Mouse (Mus musculus): Measurements from ENCODE around the gene Cdh23. TPM values are rescaled to one million over a fixed set of nuclear protein-coding genes. Genes with fewer than 3 reads are reported as not detected.

Gene Cdh23
- polyA plus RNA-seq, 1 experiment from 2014 or later = 0.73 TPM

DNA sequence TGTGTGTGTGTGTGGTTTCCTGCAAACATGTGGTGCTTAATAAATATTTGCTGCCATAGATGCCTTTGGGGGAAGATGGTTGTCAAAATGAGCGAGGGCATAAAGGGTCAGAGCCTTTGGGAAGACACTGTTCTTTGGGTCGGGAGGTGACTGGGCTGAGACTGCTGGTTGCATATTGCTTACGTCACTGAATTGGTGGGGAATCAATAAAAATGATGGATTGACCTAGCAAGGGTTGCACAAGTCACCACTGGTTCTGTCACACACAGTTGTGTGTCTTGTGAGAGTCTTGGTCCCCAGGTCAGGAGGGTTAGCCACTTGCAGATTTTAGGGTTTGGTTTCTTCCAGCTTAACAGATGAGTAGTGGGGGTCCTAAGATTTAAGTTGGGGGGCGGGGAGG, 19.0 kb downstream of the Cdh23 start:
- Histone ChIP-seq H3K4me2 (replicated peaks) (no peak overlapping the region), H3K27me3 (no peaks in the 10 kb centered on the region), H3K9ac (no peak overlapping the region), H3K4me3 (replicated peaks) (no peak overlapping the region), H3K4me1 (no peaks in the 10 kb centered on the region), H3K9me3 (replicated peaks) (no peaks in the 10 kb centered on the region), H3K36me3 (no peaks in the 10 kb centered on the region), H3K27ac (replicated peaks) (no peak overlapping the region)
- no peak for ATAC-seq (ENCODE audit: insufficient number of reproducible peaks, low FRiP score, low TSS enrichment, low read depth)
- 78% methylated on average over 4 of the region's 4 CpGs for WGBS

DNA sequence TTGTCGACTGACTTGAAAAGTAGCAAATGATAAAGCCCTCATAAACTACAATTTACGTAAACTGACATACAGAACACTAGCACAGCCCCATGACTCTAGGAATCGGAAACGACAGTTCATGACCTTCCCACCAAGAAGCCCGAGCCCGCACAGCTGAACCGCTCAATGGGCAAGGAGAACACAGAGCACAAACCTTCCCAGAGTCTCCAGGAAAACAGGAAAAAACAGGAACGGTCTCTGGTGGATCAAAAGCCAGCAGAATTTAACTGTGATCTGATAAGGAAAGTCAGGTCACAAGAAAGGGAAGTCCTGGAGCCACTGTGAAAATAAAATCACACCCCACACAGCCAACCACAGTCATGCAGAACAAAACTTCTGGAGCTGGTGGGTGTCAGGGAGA, 26.1 kb downstream of the Cdh23 start:
- 70% methylated on average over 8 of the region's 8 CpGs for WGBS
- Histone ChIP-seq H3K27ac (replicated peaks) (no peak overlapping the region), H3K4me3 (replicated peaks) (no peak overlapping the region), H3K27me3 (no peaks in the 10 kb centered on the region), H3K9me3 (replicated peaks) (no peaks in the 10 kb centered on the region), H3K9ac (no peak overlapping the region), H3K4me1 (no peaks in the 10 kb centered on the region), H3K4me2 (replicated peaks) (no peak overlapping the region), H3K36me3 (no peaks in the 10 kb centered on the region)
- no peak for ATAC-seq (ENCODE audit: insufficient number of reproducible peaks, low FRiP score, low TSS enrichment, low read depth)

DNA sequence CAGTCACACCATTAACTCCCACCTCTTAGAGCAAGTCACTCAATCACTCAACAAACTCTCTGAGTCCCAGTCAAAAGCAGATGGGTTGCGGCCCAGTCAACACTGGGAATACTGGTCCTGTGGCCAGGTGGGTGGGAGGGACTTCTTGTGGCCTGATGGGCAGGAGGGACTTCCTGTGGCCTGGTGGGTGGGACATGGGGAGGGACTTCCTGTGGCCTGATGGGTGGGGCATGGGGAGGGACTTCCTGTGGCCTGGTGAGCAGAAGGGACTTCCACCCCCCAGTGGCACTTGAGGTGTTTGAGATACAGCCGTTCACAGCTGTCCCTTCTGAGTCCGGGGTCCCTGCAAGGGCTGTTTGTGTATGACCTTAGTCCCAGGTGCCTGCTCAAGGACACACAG, 27.7 kb downstream of the Cdh23 start:
- Histone ChIP-seq H3K27me3 (no peaks in the 10 kb centered on the region), H3K4me1 (no peaks in the 10 kb centered on the region), H3K9me3 (replicated peaks) (no peaks in the 10 kb centered on the region), H3K4me2 (replicated peaks) (no peak overlapping the region), H3K36me3 (no peaks in the 10 kb centered on the region), H3K9ac (no peak overlapping the region), H3K4me3 (replicated peaks) (no peak overlapping the region), H3K27ac (replicated peaks) (no peak overlapping the region)
- WGBS = 88% methylated on average over 3 of the region's 3 CpGs
- ATAC-seq (ENCODE audit: insufficient number of reproducible peaks, low FRiP score, low TSS enrichment, low read depth) = no peak

DNA sequence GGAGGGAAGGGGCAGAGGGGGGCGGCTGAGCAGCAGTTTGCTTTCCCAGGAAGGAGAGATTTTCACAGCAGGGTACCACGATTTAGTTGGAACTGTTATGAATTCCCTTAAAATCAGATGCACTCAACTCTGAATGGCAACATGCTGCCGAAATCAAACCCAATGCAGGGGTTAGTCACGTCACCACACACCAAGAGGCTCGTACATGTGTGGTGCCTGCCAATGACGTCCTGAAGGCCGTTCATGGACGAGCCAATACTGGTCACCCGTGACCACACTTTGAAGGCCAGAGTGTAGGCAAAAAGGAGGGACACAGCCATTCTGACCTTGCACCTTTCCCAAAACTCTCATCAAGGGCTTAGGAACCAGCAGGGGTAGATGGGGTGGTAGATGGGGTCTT, 35.3 kb downstream of the Cdh23 start:
- Histone ChIP-seq H3K4me2 (replicated peaks) (no peak overlapping the region), H3K27ac (replicated peaks) (no peak overlapping the region), H3K4me1 (no peaks in the 10 kb centered on the region), H3K9ac (no peak overlapping the region), H3K9me3 (replicated peaks) (no peaks in the 10 kb centered on the region), H3K27me3 (no peaks in the 10 kb centered on the region), H3K36me3 (no peaks in the 10 kb centered on the region), H3K4me3 (replicated peaks) (no peak overlapping the region)
- WGBS = 74% methylated on average over 9 of the region's 9 CpGs
- no peak for ATAC-seq (ENCODE audit: insufficient number of reproducible peaks, low FRiP score, low TSS enrichment, low read depth)

DNA sequence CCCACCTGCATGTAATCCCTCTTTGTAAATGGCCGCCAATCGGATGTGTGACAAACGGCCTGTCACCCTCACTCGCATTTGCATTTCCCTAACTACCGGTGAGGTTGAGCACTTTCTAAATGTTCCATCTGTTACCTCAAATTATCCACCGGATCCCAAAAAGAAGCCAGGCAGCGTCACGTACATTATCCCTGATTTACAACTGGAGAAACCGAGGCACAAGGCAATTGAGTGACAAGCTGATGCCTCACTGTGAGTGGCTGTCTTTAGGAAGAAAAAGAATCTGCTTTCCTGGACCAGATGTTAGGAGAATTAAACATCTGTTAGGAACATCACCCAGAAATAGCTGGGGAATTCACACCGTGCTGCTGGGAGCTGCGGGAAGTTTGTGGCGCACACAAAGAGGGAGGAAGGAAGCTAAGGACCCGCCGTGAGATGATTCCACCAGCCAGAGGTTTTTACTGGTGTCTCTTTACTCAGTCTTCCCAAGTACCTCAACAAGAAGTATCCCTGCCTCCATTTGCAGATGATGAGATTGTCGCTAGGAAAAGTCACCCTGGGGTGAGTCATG, 36.8 kb downstream of the Cdh23 start:
- no peak for ATAC-seq (ENCODE audit: insufficient number of reproducible peaks, low FRiP score, low TSS enrichment, low read depth)
- no peak overlapping the region for H3K4me2 ChIP-seq (replicated peaks)
- H3K27ac ChIP-seq (replicated peaks) = no peak overlapping the region
- 71% methylated on average over 15 of the region's 15 CpGs for WGBS
- no peak overlapping the region for H3K9ac ChIP-seq
- H3K9me3 ChIP-seq (replicated peaks) = no peaks in the 10 kb centered on the region
- H3K36me3 ChIP-seq = no peaks in the 10 kb centered on the region
- no peak overlapping the region for H3K4me3 ChIP-seq (replicated peaks)
- no peaks in the 10 kb centered on the region for H3K27me3 ChIP-seq
- peaks cover 4% of the 10 kb centered on the region for H3K4me1 ChIP-seq

DNA sequence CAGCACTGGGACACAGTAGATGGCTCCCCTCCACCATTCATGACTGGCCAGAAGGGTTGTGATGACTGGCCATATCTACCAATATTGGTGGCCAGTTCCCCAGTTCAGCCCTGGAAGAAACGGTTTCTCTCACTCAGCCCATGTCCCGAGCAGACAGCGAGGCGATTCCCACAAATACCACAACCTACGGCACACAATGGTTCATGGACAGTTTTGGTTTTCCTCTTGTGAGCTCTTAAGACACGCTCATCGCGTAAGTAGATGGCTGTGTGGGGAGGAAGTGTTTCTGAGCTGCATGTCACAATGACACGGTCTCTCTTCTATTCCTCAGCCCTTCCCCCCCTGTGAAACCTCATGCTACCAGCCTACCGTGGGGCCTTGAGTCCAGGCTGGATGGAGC, 38.1 kb downstream of the Cdh23 start:
- no peaks in the 10 kb centered on the region for H3K36me3 ChIP-seq
- no peaks in the 10 kb centered on the region for H3K27me3 ChIP-seq
- no peak overlapping the region for H3K4me3 ChIP-seq (replicated peaks)
- WGBS = 88% methylated on average over 10 of the region's 10 CpGs
- H3K4me1 ChIP-seq = peaks cover 4% of the 10 kb centered on the region
- no peaks in the 10 kb centered on the region for H3K9me3 ChIP-seq (replicated peaks)
- ATAC-seq (ENCODE audit: insufficient number of reproducible peaks, low FRiP score, low TSS enrichment, low read depth) = no peak
- no peak overlapping the region for H3K4me2 ChIP-seq (replicated peaks)
- no peak overlapping the region for H3K27ac ChIP-seq (replicated peaks)
- H3K9ac ChIP-seq = no peak overlapping the region

DNA sequence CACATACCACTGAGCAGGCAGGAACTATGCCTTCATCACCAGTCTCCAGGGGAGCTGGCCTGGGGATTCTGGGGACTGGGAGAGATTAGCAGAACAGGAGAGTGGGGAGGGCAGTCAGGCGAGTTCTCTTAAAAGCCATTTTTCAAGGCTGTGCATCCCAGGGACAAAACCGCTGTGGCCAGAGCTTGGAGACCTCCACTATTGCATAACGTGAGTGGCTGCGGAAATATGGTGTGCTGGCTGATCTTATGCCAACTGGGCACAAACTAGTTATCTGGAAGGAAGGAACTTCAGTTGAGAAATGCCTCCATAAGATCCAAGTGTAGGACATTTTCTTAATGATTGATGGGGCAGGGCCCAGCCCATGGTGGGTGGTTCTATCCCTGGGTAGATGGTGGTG, 42.6 kb downstream of the Cdh23 start:
- H3K4me2 ChIP-seq (replicated peaks) = no peak overlapping the region
- no peak overlapping the region for H3K27ac ChIP-seq (replicated peaks)
- no peak for ATAC-seq (ENCODE audit: insufficient number of reproducible peaks, low FRiP score, low TSS enrichment, low read depth)
- H3K27me3 ChIP-seq = no peaks in the 10 kb centered on the region
- no peaks in the 10 kb centered on the region for H3K9me3 ChIP-seq (replicated peaks)
- WGBS = 84% methylated on average over 4 of the region's 4 CpGs
- no peak overlapping the region for H3K4me3 ChIP-seq (replicated peaks)
- H3K4me1 ChIP-seq = peaks cover 4% of the 10 kb centered on the region
- H3K9ac ChIP-seq = no peak overlapping the region
- H3K36me3 ChIP-seq = no peaks in the 10 kb centered on the region

DNA sequence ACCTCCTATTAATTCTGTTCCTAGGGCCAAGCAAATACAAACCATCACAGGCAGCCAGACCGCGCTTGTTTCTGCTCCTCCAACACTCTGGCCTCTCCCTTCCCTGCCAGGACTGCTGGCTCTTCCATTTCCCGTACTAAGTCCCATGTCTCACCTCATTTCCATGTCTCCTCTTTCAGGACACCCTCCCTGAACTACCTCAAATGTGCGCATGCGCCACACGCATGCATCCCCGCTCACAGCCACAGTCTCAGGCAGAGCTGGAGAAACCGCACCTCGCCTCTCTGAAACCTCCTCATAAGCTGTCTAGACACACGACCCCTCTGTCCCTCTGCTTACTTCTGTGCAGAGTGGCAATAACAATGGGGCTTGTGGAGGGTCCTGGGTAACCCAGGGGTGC, 43.2 kb downstream of the Cdh23 start:
- no peaks in the 10 kb centered on the region for H3K9me3 ChIP-seq (replicated peaks)
- WGBS = 86% methylated on average over 10 of the region's 10 CpGs
- no peak overlapping the region for H3K9ac ChIP-seq
- H3K27me3 ChIP-seq = no peaks in the 10 kb centered on the region
- H3K4me3 ChIP-seq (replicated peaks) = no peak overlapping the region
- no peaks in the 10 kb centered on the region for H3K36me3 ChIP-seq
- no peak overlapping the region for H3K4me2 ChIP-seq (replicated peaks)
- ATAC-seq (ENCODE audit: insufficient number of reproducible peaks, low FRiP score, low TSS enrichment, low read depth) = no peak
- peaks cover 4% of the 10 kb centered on the region for H3K4me1 ChIP-seq
- no peak overlapping the region for H3K27ac ChIP-seq (replicated peaks)

DNA sequence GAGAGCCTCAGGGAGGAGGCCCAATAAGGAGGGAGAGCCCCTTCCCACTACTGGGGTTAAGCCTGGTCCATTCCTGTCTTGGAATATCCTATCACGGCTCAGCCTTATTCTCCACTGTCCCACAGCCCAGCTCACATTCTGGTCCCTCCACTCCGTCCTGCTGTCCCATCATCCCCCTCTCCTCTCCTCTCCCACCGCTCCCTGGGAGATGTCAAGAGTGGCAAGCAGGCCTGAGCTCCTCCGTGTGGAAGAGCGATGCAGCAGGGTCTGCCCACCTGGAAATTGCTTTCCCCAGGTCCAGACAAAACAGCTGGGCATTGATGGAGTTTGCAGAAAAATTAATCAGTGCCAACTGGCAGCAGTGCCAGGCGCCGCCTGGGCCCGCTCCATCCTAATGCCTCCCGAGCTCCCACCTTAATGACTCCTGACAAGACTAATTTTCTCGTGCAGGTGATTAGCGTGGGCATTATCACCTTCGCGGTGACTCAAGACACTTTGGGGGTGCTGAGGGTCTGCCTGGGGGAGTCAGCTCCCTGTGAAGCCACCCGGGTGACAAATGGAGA, 52.1 kb downstream of the Cdh23 start:
- Histone ChIP-seq H3K9ac (no peak overlapping the region), H3K27me3 (no peaks in the 10 kb centered on the region), H3K27ac (replicated peaks) (no peak overlapping the region), H3K4me1 (no peaks in the 10 kb centered on the region), H3K9me3 (replicated peaks) (no peaks in the 10 kb centered on the region), H3K36me3 (no peaks in the 10 kb centered on the region), H3K4me3 (replicated peaks) (no peak overlapping the region), H3K4me2 (replicated peaks) (no peak overlapping the region)
- 66% methylated on average over 14 of the region's 14 CpGs for WGBS
- ATAC-seq (ENCODE audit: insufficient number of reproducible peaks, low FRiP score, low TSS enrichment, low read depth) = no peak

DNA sequence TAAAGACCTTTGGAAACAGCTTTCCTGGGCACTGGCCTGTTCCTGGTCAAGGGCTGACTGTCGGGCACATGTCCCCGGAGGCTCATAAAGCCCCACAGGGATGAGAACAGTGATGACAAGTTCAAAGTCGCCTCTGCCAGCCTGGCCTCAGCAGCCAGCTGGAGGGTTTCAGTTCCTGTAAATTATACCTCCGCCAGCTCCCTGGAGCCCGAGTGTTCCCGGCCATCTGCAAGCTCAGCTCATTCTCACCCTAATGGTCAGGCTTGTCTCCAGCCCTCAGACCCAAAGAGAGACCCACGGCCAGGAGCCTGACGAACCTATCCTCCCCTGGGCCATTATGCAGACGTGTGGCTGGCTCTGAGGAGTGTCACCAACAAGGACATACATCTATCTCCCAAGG, 57.0 kb downstream of the Cdh23 start:
- H3K4me1 ChIP-seq = no peaks in the 10 kb centered on the region
- WGBS = 64% methylated on average over 9 of the region's 9 CpGs
- H3K4me2 ChIP-seq (replicated peaks) = no peak overlapping the region

DNA sequence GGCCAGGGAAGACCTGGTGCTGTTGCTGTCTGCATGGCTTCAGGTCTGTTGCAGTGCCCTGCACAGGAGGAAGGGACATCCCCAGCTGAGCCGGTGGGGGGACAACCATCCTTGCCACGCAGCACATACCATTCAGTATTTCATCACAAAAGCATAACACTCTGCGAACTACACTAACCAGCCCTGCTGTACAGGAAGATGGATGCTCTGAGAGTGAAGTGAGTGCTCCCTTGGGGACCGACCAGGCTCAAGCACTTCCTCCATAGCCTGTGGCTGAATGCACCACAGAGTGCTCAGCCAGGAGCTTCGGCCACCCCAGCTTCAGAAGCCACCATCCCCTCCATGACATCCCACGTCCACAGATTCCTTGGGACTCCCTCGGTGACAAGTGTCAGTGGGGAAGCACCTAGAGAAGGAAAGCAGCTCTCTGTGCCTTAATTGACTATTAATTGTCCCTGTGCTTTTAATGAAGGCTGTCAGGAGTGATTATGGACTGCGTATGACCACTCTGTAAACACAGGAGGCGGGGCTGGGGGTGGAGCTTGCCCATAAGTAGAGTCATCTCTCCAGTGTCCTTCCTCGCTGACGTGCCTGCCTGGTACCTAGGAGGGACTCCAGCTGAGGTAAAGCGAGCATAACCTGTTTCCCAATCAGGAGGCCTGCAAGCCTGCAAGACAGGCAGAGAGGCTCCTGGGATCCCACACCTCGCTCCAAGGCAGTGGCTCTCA, 60.6 kb downstream of the Cdh23 start:
- H3K36me3 ChIP-seq = no peaks in the 10 kb centered on the region
- H3K9me3 ChIP-seq (replicated peaks) = no peaks in the 10 kb centered on the region
- no peak overlapping the region for H3K9ac ChIP-seq
- no peaks in the 10 kb centered on the region for H3K27me3 ChIP-seq
- no peaks in the 10 kb centered on the region for H3K4me1 ChIP-seq
- 23% methylated on average over 13 of the region's 13 CpGs for WGBS
- ATAC-seq (ENCODE audit: insufficient number of reproducible peaks, low FRiP score, low TSS enrichment, low read depth) = no peak
- no peak overlapping the region for H3K27ac ChIP-seq (replicated peaks)
- no peak overlapping the region for H3K4me2 ChIP-seq (replicated peaks)
- H3K4me3 ChIP-seq (replicated peaks) = no peak overlapping the region

More for the DNA sequence above, 57.0 kb downstream of the Cdh23 start:
- H3K27ac ChIP-seq (replicated peaks) = no peak overlapping the region
- H3K36me3 ChIP-seq = no peaks in the 10 kb centered on the region
- no peak overlapping the region for H3K9ac ChIP-seq
- H3K4me3 ChIP-seq (replicated peaks) = no peak overlapping the region
- ATAC-seq (ENCODE audit: insufficient number of reproducible peaks, low FRiP score, low TSS enrichment, low read depth) = no peak
- H3K9me3 ChIP-seq (replicated peaks) = no peaks in the 10 kb centered on the region
- no peaks in the 10 kb centered on the region for H3K27me3 ChIP-seq

DNA sequence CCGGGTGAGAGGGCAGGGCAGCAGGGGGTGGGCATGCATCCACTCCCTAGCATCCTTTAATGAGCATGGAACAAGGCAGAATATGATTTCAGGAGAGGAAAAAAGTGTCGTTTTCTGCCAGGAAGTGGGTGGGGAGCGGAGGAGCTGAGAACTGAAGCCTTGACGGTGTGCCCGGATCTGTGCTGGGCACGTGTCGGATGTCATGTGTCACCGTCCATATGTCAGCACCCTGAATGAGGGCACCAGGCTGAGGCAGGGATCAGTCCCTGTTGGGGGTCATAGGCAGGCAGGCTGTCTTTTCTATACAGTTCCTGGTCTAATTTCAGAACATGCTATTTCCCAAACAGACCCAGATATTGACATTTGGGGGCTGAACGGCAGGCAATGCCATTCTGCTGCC, 61.9 kb downstream of the Cdh23 start:
- Histone ChIP-seq H3K27me3 (no peaks in the 10 kb centered on the region), H3K9ac (no peak overlapping the region), H3K27ac (replicated peaks) (no peak overlapping the region), H3K4me2 (replicated peaks) (no peak overlapping the region), H3K4me3 (replicated peaks) (no peak overlapping the region), H3K36me3 (no peaks in the 10 kb centered on the region), H3K9me3 (replicated peaks) (peaks cover 5% of the 10 kb centered on the region), H3K4me1 (no peaks in the 10 kb centered on the region)
- WGBS = 68% methylated on average over 9 of the region's 9 CpGs
- no peak for ATAC-seq (ENCODE audit: insufficient number of reproducible peaks, low FRiP score, low TSS enrichment, low read depth)

All from embryonic facial prominence, embryonic 15.5 days (tissue).